Mouse (Mus musculus): ENCODE measurements at regions not wholly inside any gene's neighbourhood (a gene's known extent, or its start where the extent isn't known, plus 50 kb on each side); places are given as distances from the start of the nearest gene placed in this dataset.

GRCm38 (mm10) chr13:70134544-70134943, 332.3 kb downstream of the Med10 start:
- CTCF ChIA-PET, result no interaction called here

GRCm38 (mm10) chr13:70136209-70136608, 334.0 kb downstream of the Med10 start:
- CTCF ChIA-PET, result no interaction called here

GRCm38 (mm10) chr13:70144461-70144860, 342.3 kb downstream of the Med10 start:
- CTCF ChIA-PET, result no interaction called here

- CTCF ChIA-PET, result no interaction called here
Observed at GRCm38 (mm10) chr13:70145466-70145865, 343.3 kb downstream of the Med10 start.

GRCm38 (mm10) chr13:70149041-70149898, 347.1 kb downstream of the Med10 start:
- CTCF ChIA-PET, result no interaction called here

GRCm38 (mm10) chr13:70149899-70150184, 347.6 kb downstream of the Med10 start:
- CTCF ChIA-PET, result no interaction called here

GRCm38 (mm10) chr13:70153062-70153461, 350.9 kb downstream of the Med10 start:
- CTCF ChIA-PET, result interaction anchor here (0.7 kb wide), 1 partner anchor 18 kb away, joined by 9 read pairs; no protein-coding TSS in a partner anchor

- CTCF ChIA-PET, result no interaction called here
Observed at GRCm38 (mm10) chr13:70155596-70155995, 353.4 kb downstream of the Med10 start.

- CTCF ChIA-PET, result no interaction called here
Observed at GRCm38 (mm10) chr13:70156975-70157588, 354.9 kb downstream of the Med10 start.

GRCm38 (mm10) chr13:70159065-70159464, 356.9 kb downstream of the Med10 start:
- CTCF ChIA-PET, result no interaction called here

GRCm38 (mm10) chr13:70159604-70160003, 357.4 kb downstream of the Med10 start:
- CTCF ChIA-PET, result no interaction called here

- CTCF ChIA-PET, result no interaction called here
Observed at GRCm38 (mm10) chr13:70162115-70162514, 359.9 kb downstream of the Med10 start.

- CTCF ChIA-PET, result no interaction called here
Observed at GRCm38 (mm10) chr13:70165511-70166225, 363.5 kb downstream of the Med10 start.

- CTCF ChIA-PET, result no interaction called here
Observed at GRCm38 (mm10) chr13:70167747-70168146, 365.6 kb downstream of the Med10 start.

- CTCF ChIA-PET, result no interaction called here
Observed at GRCm38 (mm10) chr13:70168906-70169305, 366.7 kb downstream of the Med10 start.

GRCm38 (mm10) chr13:70177066-70177465, 374.9 kb downstream of the Med10 start:
- CTCF ChIA-PET, result no interaction called here

GRCm38 (mm10) chr13:70178073-70178491, 375.9 kb downstream of the Med10 start:
- CTCF ChIA-PET, result no interaction called here

- CTCF ChIA-PET, result interaction anchor here (0.7 kb wide), 1 partner anchor 89 kb away, joined by 3 read pairs; no protein-coding TSS in a partner anchor
Observed at GRCm38 (mm10) chr13:70190978-70191377, 388.8 kb downstream of the Med10 start.

GRCm38 (mm10) chr13:70192101-70193025, 390.2 kb downstream of the Med10 start:
- CTCF ChIA-PET, result no interaction called here

- CTCF ChIA-PET, result no interaction called here
Observed at GRCm38 (mm10) chr13:70193270-70193669, 391.1 kb downstream of the Med10 start.

GRCm38 (mm10) chr13:70195854-70196253, 393.7 kb downstream of the Med10 start:
- CTCF ChIA-PET, result no interaction called here

GRCm38 (mm10) chr13:70198638-70199037, 396.4 kb downstream of the Med10 start:
- CTCF ChIA-PET, result no interaction called here
